9 mouse cellular contexts compared by ENCODE assay signal in genomic region chr7:126963548-126964286, GRCm38 (mm10). TPM values are rescaled to one million over a fixed set of nuclear protein-coding genes. Genes with fewer than 3 reads are reported as not detected.
A peak's percentile ranks its signal among the peaks of the same experiment; 100 is the strongest.
DNase-seq lines count a peak whose midpoint lies in the region; ATAC-seq and TF ChIP-seq lines count a peak whose summit lies in the region.
"Had no signal": no experiment of that assay in that cellular context is flagged by ENCODE, and none has a peak within 500 bp of the region (broad histone marks: within the 10 kb centered on the region; RNA-seq: fewer than 3 reads in every experiment).

No protein-coding gene starts in this region.

- no peak for TF ChIP-seq POLR2A in small intestine, adult 2 months (IDR thresholded peaks at IDR 0.05; ENCODE audit: low read depth, low read length)

- peak; percentile 53 to 81 for DNase-seq in adrenal gland, adult (ENCODE audit: inconsistent age in 2 of 2, low spot score in 1 of 2)
- DNase-seq in adrenal gland, adult 8-10 months: no peak
- peak; percentile 52 for DNase-seq in ovary, postnatal 36 days (ENCODE audit: low spot score)
- no peak for DNase-seq in ovary, postnatal 10 days (ENCODE audit: low spot score)
- DNase-seq in limb, embryonic 10.5 days (ENCODE audit: low spot score): peak; percentile 64

- H3K9ac ChIP-seq in forebrain, embryonic 13.5 days: no peak overlapping the region

- peak; percentile 64; the same call in 1 of the 2 replicates for TF ChIP-seq CTCF in small intestine, adult 2 months (IDR thresholded peaks at IDR 0.05; ENCODE audit: extremely low read depth, insufficient read length, insufficient replicate concordance, low read depth, low read length)

- H3K27me3 ChIP-seq in forebrain, embryonic 13.5 days: peaks cover 25% of the 10 kb centered on the region
- H3K27me3 ChIP-seq in limb, embryonic 10.5 days (ENCODE audit: low read depth, poor library complexity, severe bottlenecking): peaks cover 31% of the 10 kb centered on the region
- H3K27me3 ChIP-seq in small intestine, adult 2 months (ENCODE audit: control insufficient read depth, insufficient read depth, low read length): no peaks in the 10 kb centered on the region

- H3K4me3 ChIP-seq in forebrain, embryonic 13.5 days: no peak overlapping the region
- 0 out of 2 replicates have a peak overlapping the region, but pooled peaks have one; percentile 9 for H3K4me3 ChIP-seq in limb, embryonic 10.5 days
- no peak overlapping the region for H3K4me3 ChIP-seq in small intestine, adult 2 months (ENCODE audit: low read depth, low read length)

- no peak overlapping the region for H3K4me2 ChIP-seq in forebrain, embryonic 13.5 days

- no peaks in the 10 kb centered on the region for H3K9me3 ChIP-seq in forebrain, embryonic 13.5 days (replicated peaks)
- no peaks in the 10 kb centered on the region for H3K9me3 ChIP-seq in limb, embryonic 10.5 days (replicated peaks)

- no peak overlapping the region for H3K27ac ChIP-seq in forebrain, embryonic 13.5 days
- H3K27ac ChIP-seq in limb, embryonic 10.5 days: no peak overlapping the region
- no peak overlapping the region for H3K27ac ChIP-seq in small intestine, adult 2 months (ENCODE audit: insufficient read depth, low read depth, low read length)

- WGBS in forebrain, embryonic 13.5 days: 28% methylated on average over 19 of the region's 19 CpGs
- 27% methylated on average over 19 of the region's 19 CpGs for WGBS in limb, embryonic 10.5 days
- WGBS in small intestine, adult 2 months: 38% methylated on average over 19 of the region's 19 CpGs

- H3K36me3 ChIP-seq in forebrain, embryonic 13.5 days (ENCODE audit: poor library complexity, severe bottlenecking): peaks cover 61% of the 10 kb centered on the region
- no peaks in the 10 kb centered on the region for H3K36me3 ChIP-seq in limb, embryonic 10.5 days
- H3K36me3 ChIP-seq in small intestine, adult 2 months (ENCODE audit: control insufficient read depth, insufficient read depth, low read length): no peaks in the 10 kb centered on the region

- 0 out of 2 replicates have a peak, but pooled peaks have one; percentile 36 for ATAC-seq in forebrain, embryonic 13.5 days
- no peak; the same call in 1 of the 2 replicates for ATAC-seq in megakaryocyte-erythroid progenitor cell, adult 5-6 weeks (replicated peaks; ENCODE audit: low FRiP score, low TSS enrichment, poor library complexity, severe bottlenecking)

- H3K4me1 ChIP-seq in forebrain, embryonic 13.5 days: no peaks in the 10 kb centered on the region
- H3K4me1 ChIP-seq in limb, embryonic 10.5 days: 0 out of 2 replicates have a peak, but pooled peaks cover 5% of the 10 kb centered on the region
- no peaks in the 10 kb centered on the region; the same call in 1 of the 2 replicates for H3K4me1 ChIP-seq in small intestine, adult 2 months (ENCODE audit: control insufficient read depth, insufficient read depth, insufficient read length, low read length)

RNA-seq across cellular contexts. Expression of gene Cdipt, which starts 12.0 kb away (rescaled TPM):
- total RNA-seq in adrenal gland, adult 8-10 months (2022): 100 to 1,000 TPM in 3 of 4 experiments, 10 to 100 TPM in 1; 99.2 to 107 (median 103) TPM
- 82.9 and 95.8 TPM in 2 replicates for polyA plus RNA-seq in forebrain, embryonic 13.5 days (2015; fragmentation: Nextera tagmentation; extraction: Ambion mirVana)
- 89.4 and 99.5 TPM in 2 replicates for polyA plus RNA-seq in limb, embryonic 10.5 days (2016; fragmentation: Nextera tagmentation; extraction: Ambion mirVana)
- 157 and 467 TPM in 2 replicates for polyA plus RNA-seq in small intestine, adult 2 months (2012; rRNA removed)
- 61.3 and 70.2 TPM in 2 replicates for total RNA-seq in megakaryocyte-erythroid progenitor cell, adult 5-6 weeks (2014; fragmentation: Nextera tagmentation)
- total RNA-seq in megakaryocyte-erythroid progenitor cell, adult 5-6 weeks (2017): 31.8 and 49.8 TPM in 2 replicates

RNA-seq across cellular contexts. Expression of gene Cdiptos, which starts 12.2 kb away (rescaled TPM):
- total RNA-seq in adrenal gland, adult 8-10 months (2022): 1 to 10 TPM in 1 of 4 experiments, under 1 TPM in 3; 0.46 to 1.8 (median 0.71) TPM
- 0.42 and 1.2 TPM in 2 replicates for polyA plus RNA-seq in forebrain, embryonic 13.5 days (2015; fragmentation: Nextera tagmentation; extraction: Ambion mirVana)
- polyA plus RNA-seq in limb, embryonic 10.5 days (2016; fragmentation: Nextera tagmentation; extraction: Ambion mirVana): 0.81 and 1.0 TPM in 2 replicates
- polyA plus RNA-seq in small intestine, adult 2 months (2012; rRNA removed): 0.15 and 0.74 TPM in 2 replicates
- not detected in 2 replicates for total RNA-seq in megakaryocyte-erythroid progenitor cell, adult 5-6 weeks (2014; fragmentation: Nextera tagmentation)
- 0.23 TPM in 1 of 2 replicates, not detected in the other for total RNA-seq in megakaryocyte-erythroid progenitor cell, adult 5-6 weeks (2017)

RNA-seq across cellular contexts. Expression of gene Sez6l2, which starts 13.4 kb away (rescaled TPM):
- total RNA-seq in adrenal gland, adult 8-10 months (2022): 100 to 1,000 TPM in 3 of 4 experiments, 10 to 100 TPM in 1; 94.1 to 133 (median 117) TPM
- 16.8 and 18.4 TPM in 2 replicates for polyA plus RNA-seq in forebrain, embryonic 13.5 days (2015; fragmentation: Nextera tagmentation; extraction: Ambion mirVana)
- 0.10 and 0.20 TPM in 2 replicates for polyA plus RNA-seq in limb, embryonic 10.5 days (2016; fragmentation: Nextera tagmentation; extraction: Ambion mirVana)
- 1.3 and 2.6 TPM in 2 replicates for polyA plus RNA-seq in small intestine, adult 2 months (2012; rRNA removed)
- total RNA-seq in megakaryocyte-erythroid progenitor cell, adult 5-6 weeks (2014; fragmentation: Nextera tagmentation): 3.2 and 4.4 TPM in 2 replicates
- total RNA-seq in megakaryocyte-erythroid progenitor cell, adult 5-6 weeks (2017): 0.76 TPM in 1 of 2 replicates, not detected in the other

RNA-seq across cellular contexts. Expression of gene Asphd1, which starts 14.3 kb away (rescaled TPM):
- 1 to 10 TPM; 1.7 to 5.0 (median 3.7) TPM for total RNA-seq in adrenal gland, adult 8-10 months (2022)
- polyA plus RNA-seq in forebrain, embryonic 13.5 days (2015; fragmentation: Nextera tagmentation; extraction: Ambion mirVana): 2.5 and 5.1 TPM in 2 replicates
- polyA plus RNA-seq in limb, embryonic 10.5 days (2016; fragmentation: Nextera tagmentation; extraction: Ambion mirVana): 0.11 TPM in 1 of 2 replicates, not detected in the other
- polyA plus RNA-seq in small intestine, adult 2 months (2012; rRNA removed): 0.18 and 0.19 TPM in 2 replicates
- not detected in 2 replicates for total RNA-seq in megakaryocyte-erythroid progenitor cell, adult 5-6 weeks (2014; fragmentation: Nextera tagmentation)
- not detected in 2 replicates for total RNA-seq in megakaryocyte-erythroid progenitor cell, adult 5-6 weeks (2017)
- total RNA-seq: hematopoietic stem cell, adult 5-6 weeks had no signal

RNA-seq across cellular contexts. Expression of gene Kctd13, which starts 35.0 kb away (rescaled TPM):
- 10 to 100 TPM; 20.9 to 35.2 (median 33.6) TPM for total RNA-seq in adrenal gland, adult 8-10 months (2022)
- 69.4 and 69.8 TPM in 2 replicates for polyA plus RNA-seq in forebrain, embryonic 13.5 days (2015; fragmentation: Nextera tagmentation; extraction: Ambion mirVana)
- 19.5 and 20.3 TPM in 2 replicates for polyA plus RNA-seq in limb, embryonic 10.5 days (2016; fragmentation: Nextera tagmentation; extraction: Ambion mirVana)
- polyA plus RNA-seq in small intestine, adult 2 months (2012; rRNA removed): 9.1 and 18.8 TPM in 2 replicates
- 14.0 and 18.6 TPM in 2 replicates for total RNA-seq in megakaryocyte-erythroid progenitor cell, adult 5-6 weeks (2014; fragmentation: Nextera tagmentation)
- total RNA-seq in megakaryocyte-erythroid progenitor cell, adult 5-6 weeks (2017): 9.0 and 22.1 TPM in 2 replicates

Comparison
In these comparisons a context has a peak if more than half of its experiments do, and no peak if none do; other contexts are left out.
1. DNase-seq: peak in adrenal gland, adult (2 of 2), ovary, postnatal 36 days (single experiment) and limb, embryonic 10.5 days (single experiment); none in adrenal gland, adult 8-10 months (single experiment) and ovary, postnatal 10 days (single experiment).